Mouse (Mus musculus): ENCODE results near the gene Vopp1.
"Not testable (repeated sequence)": the region's sequence is repeated elsewhere in the genome, so short reads cannot be mapped to it uniquely, and the experiment has no call there.

Gene Vopp1

GRCm38 (mm10) chr6:57824422-57825258, at the start of gene Vopp1:
TSS of gene Vopp1 (minus strand) at chr6:57825159.
- DNase-seq (ENCODE audit: extremely low read depth, insufficient read length, low spot score), result peak; percentile 87

GRCm38 (mm10) chr6:57859043-57860042, 34.4 kb upstream of the Vopp1 start:
- DNase-seq (ENCODE audit: extremely low read depth, insufficient read length, low spot score), result peak; percentile 19

- not testable (repeated sequence) for DNase-seq (ENCODE audit: extremely low read depth, insufficient read length, low spot score)
These were observed 26.2 kb upstream of the Vopp1 start for GRCm38 (mm10) chr6:57851177-57851576.

GRCm38 (mm10) chr6:57850286-57850685, 25.3 kb upstream of the Vopp1 start, which contains the start of gene Vmn1r21:
TSS of gene Vmn1r21 (minus strand) at chr6:57850343.
- DNase-seq (ENCODE audit: extremely low read depth, insufficient read length, low spot score), result no peak

- no peak for DNase-seq (ENCODE audit: extremely low read depth, insufficient read length, low spot score)
These were observed 14.9 kb upstream of the Vopp1 start for GRCm38 (mm10) chr6:57839693-57840408.

GRCm38 (mm10) chr6:57825259-57825715, 328 bp upstream of the Vopp1 start:
- no peak for DNase-seq (ENCODE audit: extremely low read depth, insufficient read length, low spot score)

- DNase-seq (ENCODE audit: extremely low read depth, insufficient read length, low spot score), result no peak
These were observed 1.5 kb downstream of the Vopp1 start for GRCm38 (mm10) chr6:57823461-57823860.

GRCm38 (mm10) chr6:57822648-57823410, 2.1 kb downstream of the Vopp1 start:
- DNase-seq (ENCODE audit: extremely low read depth, insufficient read length, low spot score), result no peak

- no peak for DNase-seq (ENCODE audit: extremely low read depth, insufficient read length, low spot score)
These were observed 10.5 kb downstream of the Vopp1 start for GRCm38 (mm10) chr6:57814436-57814940.

GRCm38 (mm10) chr6:57811748-57812730, 12.9 kb downstream of the Vopp1 start:
- peak; percentile 18 for DNase-seq (ENCODE audit: extremely low read depth, insufficient read length, low spot score)

GRCm38 (mm10) chr6:57805218-57806069, 19.5 kb downstream of the Vopp1 start:
- DNase-seq (ENCODE audit: extremely low read depth, insufficient read length, low spot score), result no peak

- no peak for DNase-seq (ENCODE audit: extremely low read depth, insufficient read length, low spot score)
These were observed 21.8 kb downstream of the Vopp1 start for GRCm38 (mm10) chr6:57803130-57803529.

GRCm38 (mm10) chr6:57798986-57799385, 26.0 kb downstream of the Vopp1 start:
- DNase-seq (ENCODE audit: extremely low read depth, insufficient read length, low spot score), result no peak

GRCm38 (mm10) chr6:57796853-57797423, 28.0 kb downstream of the Vopp1 start:
- DNase-seq (ENCODE audit: extremely low read depth, insufficient read length, low spot score), result no peak

- DNase-seq (ENCODE audit: extremely low read depth, insufficient read length, low spot score), result no peak
These were observed 29.1 kb downstream of the Vopp1 start for GRCm38 (mm10) chr6:57795835-57796234.

GRCm38 (mm10) chr6:57792821-57793220, 32.1 kb downstream of the Vopp1 start:
- not testable (repeated sequence) for DNase-seq (ENCODE audit: extremely low read depth, insufficient read length, low spot score)

- no peak for DNase-seq (ENCODE audit: extremely low read depth, insufficient read length, low spot score)
These were observed 34.4 kb downstream of the Vopp1 start for GRCm38 (mm10) chr6:57790542-57790941.

Data from 3134 (cell line).